Mouse (Mus musculus): ENCODE measurements at regions not wholly inside any gene's neighbourhood (a gene's known extent, or its start where the extent isn't known, plus 50 kb on each side); places are given as distances from the start of the nearest gene placed in this dataset.

DNA sequence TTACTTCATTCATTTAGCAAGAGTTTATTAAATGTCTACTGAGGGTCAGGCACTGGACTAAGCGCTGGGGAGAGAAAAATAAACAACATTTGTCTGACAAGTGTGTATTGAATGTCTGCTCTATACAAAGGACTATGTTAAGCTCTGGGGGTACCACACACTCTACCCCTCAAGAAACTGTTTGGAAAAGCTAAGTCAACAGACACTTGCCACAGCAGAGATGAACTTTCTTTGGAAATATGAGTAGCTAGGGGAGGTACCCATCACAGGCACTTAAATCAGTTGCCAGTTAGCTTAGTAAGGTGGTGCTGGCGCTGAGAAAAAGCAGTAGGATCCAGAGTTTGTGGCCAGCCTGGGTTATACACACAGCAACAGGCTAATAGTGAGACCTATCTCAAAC is 86.7 kb upstream of the Jun start:
- Histone ChIP-seq H3K9me3 (replicated peaks; ENCODE audit: low read length) (no peaks in the 10 kb centered on the region), H3K4me2 (ENCODE audit: low read length) (no peak overlapping the region), H3K4me3 (replicated peaks; ENCODE audit: low read depth, low read length) (no peak overlapping the region), H3K9ac (ENCODE audit: low read depth, low read length) (no peak overlapping the region), H3K27me3 (ENCODE audit: insufficient read depth, low read length) (no peaks in the 10 kb centered on the region), H3K4me1 (replicated peaks; ENCODE audit: insufficient read depth, low read length) (peaks cover 9% of the 10 kb centered on the region; the same call in 1 of the 2 replicates), H3K36me3 (ENCODE audit: insufficient read depth, low read length) (no peaks in the 10 kb centered on the region), H3K27ac (no peak overlapping the region)
- no peak for ATAC-seq (replicated peaks; ENCODE audit: low FRiP score, low read depth)
- no peak for TF ChIP-seq CTCF (IDR thresholded peaks at IDR 0.05; ENCODE audit: low read depth)
- peak; percentile 66 for DNase-seq (ENCODE audit: low spot score)
- 41% methylated on average over 2 of the region's 2 CpGs for WGBS

- Histone ChIP-seq H3K4me2 (ENCODE audit: low read length) (no peak overlapping the region), H3K36me3 (ENCODE audit: insufficient read depth, low read length) (no peaks in the 10 kb centered on the region), H3K9me3 (replicated peaks; ENCODE audit: low read length) (no peaks in the 10 kb centered on the region), H3K4me1 (replicated peaks; ENCODE audit: insufficient read depth, low read length) (no peaks in the 10 kb centered on the region), H3K27me3 (ENCODE audit: insufficient read depth, low read length) (no peaks in the 10 kb centered on the region), H3K4me3 (replicated peaks; ENCODE audit: low read depth, low read length) (no peak overlapping the region), H3K9ac (ENCODE audit: low read depth, low read length) (no peak overlapping the region), H3K27ac (no peak overlapping the region)
- WGBS = 75% methylated on average over 2 of the region's 2 CpGs
- DNase-seq (ENCODE audit: low spot score) (no peak), ATAC-seq (replicated peaks; ENCODE audit: low FRiP score, low read depth) (peak; percentile 87)
- no peak for TF ChIP-seq CTCF (IDR thresholded peaks at IDR 0.05; ENCODE audit: low read depth)
Observed at GRCm38 (mm10) chr4:95141253-95141652, 89.2 kb upstream of the Jun start.

DNA sequence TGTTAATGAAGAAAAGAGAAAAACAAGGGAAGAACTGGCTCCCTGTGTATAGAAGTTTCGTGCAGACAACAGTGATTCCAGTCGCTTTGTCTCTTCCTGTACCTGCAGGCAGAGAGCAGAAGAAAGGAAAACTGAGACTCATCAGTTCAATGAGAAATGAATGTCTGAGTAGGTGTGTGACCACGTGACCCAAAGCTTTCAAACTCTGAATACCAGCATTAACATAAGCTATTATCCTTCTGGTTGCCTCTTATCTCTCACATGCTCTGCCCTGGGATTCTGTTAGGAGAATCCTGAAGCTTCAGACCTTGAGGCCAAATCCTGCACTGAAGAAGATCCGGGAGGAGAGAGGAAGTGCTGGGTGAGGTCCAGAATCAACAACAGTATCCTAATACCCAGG is 91.1 kb upstream of the Jun start:
- no peak overlapping the region for H3K27ac ChIP-seq
- no peaks in the 10 kb centered on the region for H3K9me3 ChIP-seq (replicated peaks; ENCODE audit: low read length)
- H3K4me2 ChIP-seq (ENCODE audit: low read length) = no peak overlapping the region
- H3K36me3 ChIP-seq (ENCODE audit: insufficient read depth, low read length) = no peaks in the 10 kb centered on the region
- no peak overlapping the region for H3K9ac ChIP-seq (ENCODE audit: low read depth, low read length)
- TF ChIP-seq CTCF (IDR thresholded peaks at IDR 0.05; ENCODE audit: low read depth) = no peak
- no peaks in the 10 kb centered on the region for H3K4me1 ChIP-seq (replicated peaks; ENCODE audit: insufficient read depth, low read length)
- 81% methylated on average over 4 of the region's 4 CpGs for WGBS
- H3K4me3 ChIP-seq (replicated peaks; ENCODE audit: low read depth, low read length) = no peak overlapping the region
- ATAC-seq (replicated peaks; ENCODE audit: low FRiP score, low read depth) (no peak), DNase-seq (ENCODE audit: low spot score) (no peak)
- H3K27me3 ChIP-seq (ENCODE audit: insufficient read depth, low read length) = no peaks in the 10 kb centered on the region

DNA sequence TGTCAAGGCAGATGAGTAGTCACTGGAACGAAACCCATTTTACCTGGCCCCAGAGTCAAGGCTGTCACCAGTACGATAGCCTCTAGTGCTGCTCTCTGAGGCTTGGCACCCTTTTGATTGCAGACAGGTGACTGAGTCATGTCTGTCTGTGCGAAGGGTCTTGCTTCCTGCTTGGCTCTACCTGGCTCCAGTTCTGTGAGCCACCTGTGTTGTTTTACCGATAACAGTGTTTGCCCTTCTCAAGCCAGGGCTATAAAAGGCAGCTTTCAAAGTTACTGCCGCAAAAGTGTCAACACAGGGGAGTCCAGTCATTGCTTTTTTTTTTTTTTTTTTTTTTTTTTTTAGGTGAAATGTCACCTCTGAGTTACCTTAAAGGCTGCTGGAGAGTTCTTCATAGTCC is 91.6 kb upstream of the Jun start:
- TF ChIP-seq CTCF (IDR thresholded peaks at IDR 0.05; ENCODE audit: low read depth) = no peak
- 63% methylated on average over 5 of the region's 5 CpGs for WGBS
- no peaks in the 10 kb centered on the region for H3K4me1 ChIP-seq (replicated peaks; ENCODE audit: insufficient read depth, low read length)
- ATAC-seq (replicated peaks; ENCODE audit: low FRiP score, low read depth) (no peak), DNase-seq (ENCODE audit: low spot score) (no peak)
- no peak overlapping the region for H3K4me3 ChIP-seq (replicated peaks; ENCODE audit: low read depth, low read length)
- no peak overlapping the region for H3K9ac ChIP-seq (ENCODE audit: low read depth, low read length)
- no peak overlapping the region for H3K4me2 ChIP-seq (ENCODE audit: low read length)
- H3K27me3 ChIP-seq (ENCODE audit: insufficient read depth, low read length) = no peaks in the 10 kb centered on the region
- H3K27ac ChIP-seq = no peak overlapping the region
- H3K36me3 ChIP-seq (ENCODE audit: insufficient read depth, low read length) = no peaks in the 10 kb centered on the region
- no peaks in the 10 kb centered on the region for H3K9me3 ChIP-seq (replicated peaks; ENCODE audit: low read length)

- H3K27ac ChIP-seq = no peak overlapping the region
- no peaks in the 10 kb centered on the region for H3K4me1 ChIP-seq (replicated peaks; ENCODE audit: insufficient read depth, low read length)
- no peaks in the 10 kb centered on the region for H3K36me3 ChIP-seq (ENCODE audit: insufficient read depth, low read length)
- no peak overlapping the region for H3K9ac ChIP-seq (ENCODE audit: low read depth, low read length)
- no peak for ATAC-seq (replicated peaks; ENCODE audit: low FRiP score, low read depth)
- no peak overlapping the region for H3K4me3 ChIP-seq (replicated peaks; ENCODE audit: low read depth, low read length)
- DNase-seq (ENCODE audit: low spot score) = no peak
- no peaks in the 10 kb centered on the region for H3K9me3 ChIP-seq (replicated peaks; ENCODE audit: low read length)
- no peaks in the 10 kb centered on the region for H3K27me3 ChIP-seq (ENCODE audit: insufficient read depth, low read length)
- TF ChIP-seq CTCF (IDR thresholded peaks at IDR 0.05; ENCODE audit: low read depth) = no peak
- H3K4me2 ChIP-seq (ENCODE audit: low read length) = no peak overlapping the region
Observed at GRCm38 (mm10) chr4:95144440-95144839, 92.4 kb upstream of the Jun start.

DNA sequence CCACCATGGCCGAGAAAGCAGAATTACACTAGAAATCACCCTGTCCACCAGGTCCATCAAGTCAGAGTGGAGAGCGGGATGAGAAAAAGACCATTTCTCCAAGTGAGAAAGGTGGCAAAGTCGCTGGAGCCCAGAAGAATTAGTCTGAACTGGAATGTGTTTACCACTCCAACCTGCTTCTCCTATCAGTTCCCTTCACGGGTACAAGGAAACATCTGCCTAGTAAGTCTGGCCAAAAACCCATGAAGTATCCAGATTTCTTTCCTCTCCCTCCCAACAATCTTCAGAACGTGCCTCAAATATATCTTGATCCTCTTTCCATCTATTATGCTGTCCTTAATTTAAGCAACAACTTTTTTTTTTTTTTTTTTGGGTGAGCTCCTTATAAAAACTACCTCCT is 94.2 kb upstream of the Jun start:
- Histone ChIP-seq H3K27me3 (ENCODE audit: insufficient read depth, low read length) (no peaks in the 10 kb centered on the region), H3K27ac (no peak overlapping the region), H3K9ac (ENCODE audit: low read depth, low read length) (no peak overlapping the region), H3K4me1 (replicated peaks; ENCODE audit: insufficient read depth, low read length) (no peaks in the 10 kb centered on the region), H3K9me3 (replicated peaks; ENCODE audit: low read length) (no peaks in the 10 kb centered on the region), H3K4me2 (ENCODE audit: low read length) (no peak overlapping the region), H3K36me3 (ENCODE audit: insufficient read depth, low read length) (no peaks in the 10 kb centered on the region), H3K4me3 (replicated peaks; ENCODE audit: low read depth, low read length) (no peak overlapping the region)
- ATAC-seq (replicated peaks; ENCODE audit: low FRiP score, low read depth) = no peak
- TF ChIP-seq CTCF (IDR thresholded peaks at IDR 0.05; ENCODE audit: low read depth) = no peak
- WGBS = 89% methylated on average over 5 of the region's 5 CpGs
- no peak for DNase-seq (ENCODE audit: low spot score)

- 30% methylated on average over 1 of the region's 1 CpGs for WGBS
- Histone ChIP-seq H3K9me3 (replicated peaks; ENCODE audit: low read length) (no peaks in the 10 kb centered on the region), H3K36me3 (ENCODE audit: insufficient read depth, low read length) (no peaks in the 10 kb centered on the region), H3K4me2 (ENCODE audit: low read length) (no peak overlapping the region), H3K4me3 (replicated peaks; ENCODE audit: low read depth, low read length) (no peak overlapping the region), H3K9ac (ENCODE audit: low read depth, low read length) (no peak overlapping the region), H3K4me1 (replicated peaks; ENCODE audit: insufficient read depth, low read length) (no peaks in the 10 kb centered on the region), H3K27ac (no peak overlapping the region), H3K27me3 (ENCODE audit: insufficient read depth, low read length) (no peaks in the 10 kb centered on the region)
- no peak for TF ChIP-seq CTCF (IDR thresholded peaks at IDR 0.05; ENCODE audit: low read depth)
- ATAC-seq (replicated peaks; ENCODE audit: low FRiP score, low read depth) (no peak), DNase-seq (ENCODE audit: low spot score) (no peak)
Observed at GRCm38 (mm10) chr4:95148665-95149064, 96.6 kb upstream of the Jun start.
